Mouse (Mus musculus) MEL (cell line): ENCODE results near the gene Zscan5b.

Experiments used
- EP300 ChIP-seq, 2 experiments: IDR thresholded peaks; 2 replicates each; pipeline ENCODE4 v1.6.1; 2011; ENCODE audit warnings: improper control_type of control experiment in 2 of 2, low read length in 2 of 2, low read depth in 1 of 2, mild to moderate bottlenecking in 1 of 2
- USF1 ChIP-seq: IDR thresholded peaks from 2 replicates; pipeline ENCODE4 v1.6.1; 2014; ENCODE audit warnings: low read depth, mild to moderate bottlenecking, inconsistent platforms, low read length, improper control_type of control experiment, moderate library complexity

DNA sequence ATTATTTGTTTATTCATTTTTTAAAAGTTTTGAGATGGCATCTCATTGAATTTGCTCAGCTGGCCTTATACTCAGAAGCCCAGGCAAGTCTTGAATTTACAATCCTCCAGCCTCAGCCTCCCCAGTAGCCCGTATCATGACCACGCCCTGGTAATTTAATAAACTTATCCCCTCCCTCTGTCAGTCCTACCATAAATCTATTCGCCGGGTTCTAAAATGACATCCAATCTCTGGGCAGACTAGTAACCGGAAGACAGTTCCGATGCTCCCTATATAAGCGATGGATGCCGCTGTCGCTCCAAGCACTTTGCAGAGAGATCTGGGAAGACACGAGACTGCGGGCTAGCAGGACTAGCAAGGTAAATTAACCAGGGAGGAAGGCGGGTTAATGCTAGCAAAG is at the start of gene Zscan5b:
- TF ChIP-seq USF1, result no peak
- no peak for TF ChIP-seq EP300 (IDR thresholded peaks at IDR 0.05; ENCODE audit: low read depth in 1 of 2, low read length in 2 of 2)
